Mouse (Mus musculus): ENCODE results near the gene Fsip1. TPM values are rescaled to one million over a fixed set of nuclear protein-coding genes. Genes with fewer than 3 reads are reported as not detected.
A peak's percentile ranks its signal among the peaks of the same experiment; 100 is the strongest.

The Fsip1 gene
- polyA plus RNA-seq, 1 experiment: 0.06 TPM

DNA sequence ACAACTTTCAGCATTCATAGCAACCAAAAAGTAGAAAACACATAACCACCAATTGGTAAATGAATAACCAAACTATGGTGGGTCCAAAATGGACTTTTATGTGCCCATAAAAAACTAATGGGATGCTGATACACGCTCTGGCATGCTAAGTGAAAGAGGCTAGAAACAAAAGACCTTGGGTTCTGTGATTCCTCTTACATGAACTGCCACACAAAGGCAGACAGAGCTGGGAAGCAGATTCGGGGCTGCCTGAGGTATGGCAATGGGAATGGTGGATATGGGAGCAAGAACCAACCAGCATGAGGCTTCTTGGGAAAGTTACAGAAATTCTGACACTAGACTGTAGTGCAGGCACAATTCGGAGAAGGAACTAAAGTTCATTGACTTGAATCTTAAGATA is 25.7 kb upstream of the Fsip1 start:
- TF ChIP-seq CTCF (IDR thresholded peaks at IDR 0.05; ENCODE audit: extremely low read depth, insufficient read depth, insufficient read length, insufficient replicate concordance) (no peak), POLR2A (IDR thresholded peaks at IDR 0.05; ENCODE audit: low read depth, low read length) (no peak)
- Histone ChIP-seq H3K4me1 (ENCODE audit: control insufficient read depth, insufficient read depth, insufficient read length) (no peaks in the 10 kb centered on the region), H3K27ac (ENCODE audit: insufficient read depth, low read length) (no peak overlapping the region), H3K4me3 (ENCODE audit: extremely low read depth, insufficient read depth, insufficient read length) (no peak overlapping the region), H3K36me3 (ENCODE audit: control insufficient read depth, insufficient read depth, low read length) (no peaks in the 10 kb centered on the region), H3K27me3 (ENCODE audit: control insufficient read depth, insufficient read depth, low read length) (no peaks in the 10 kb centered on the region)
- no peak for DNase-seq (ENCODE audit: low read depth in 1 of 2, low spot score in 2 of 2)
- 77% methylated on average over 3 of the region's 3 CpGs for WGBS

DNA sequence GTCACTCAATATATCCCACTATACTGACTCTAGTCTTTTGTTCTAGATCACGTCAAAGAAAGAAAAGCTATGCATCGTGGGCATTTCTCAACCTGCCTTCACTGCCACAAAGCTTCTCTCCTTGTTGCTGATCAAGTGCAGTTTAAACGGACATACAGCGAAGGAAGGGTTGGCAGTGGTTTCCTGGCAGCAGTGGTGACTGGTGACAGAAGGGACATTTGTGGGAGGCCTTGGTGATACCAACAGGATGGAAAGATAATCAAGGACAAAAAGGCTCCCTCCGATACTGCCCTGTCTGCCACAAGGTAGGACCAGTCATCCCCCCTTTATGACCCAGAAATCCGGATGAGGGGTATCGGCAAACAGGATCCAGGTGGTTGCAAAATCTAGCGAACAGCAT is 21.5 kb upstream of the Fsip1 start:
- no peak for TF ChIP-seq CTCF (IDR thresholded peaks at IDR 0.05; ENCODE audit: extremely low read depth, insufficient read depth, insufficient read length, insufficient replicate concordance)
- TF ChIP-seq POLR2A (IDR thresholded peaks at IDR 0.05; ENCODE audit: low read depth, low read length): no peak
- no peaks in the 10 kb centered on the region for H3K27me3 ChIP-seq (ENCODE audit: control insufficient read depth, insufficient read depth, low read length)
- H3K4me1 ChIP-seq (ENCODE audit: control insufficient read depth, insufficient read depth, insufficient read length): no peaks in the 10 kb centered on the region
- H3K36me3 ChIP-seq (ENCODE audit: control insufficient read depth, insufficient read depth, low read length): no peaks in the 10 kb centered on the region
- WGBS: 84% methylated on average over 8 of the region's 8 CpGs
- no peak for DNase-seq (ENCODE audit: low read depth in 1 of 2, low spot score in 2 of 2)
- H3K27ac ChIP-seq (ENCODE audit: insufficient read depth, low read length): no peak overlapping the region
- no peak overlapping the region for H3K4me3 ChIP-seq (ENCODE audit: extremely low read depth, insufficient read depth, insufficient read length)

GRCm38 (mm10) chr2:118271606-118272005 is 14.8 kb upstream of the Fsip1 start:
- no peak for TF ChIP-seq CTCF (IDR thresholded peaks at IDR 0.05; ENCODE audit: extremely low read depth, insufficient read depth, insufficient read length, insufficient replicate concordance)
- no peak for TF ChIP-seq POLR2A (IDR thresholded peaks at IDR 0.05; ENCODE audit: low read depth, low read length)
- DNase-seq (ENCODE audit: low read depth in 1 of 2, low spot score in 2 of 2): no peak
- H3K27me3 ChIP-seq (ENCODE audit: control insufficient read depth, insufficient read depth, low read length): no peaks in the 10 kb centered on the region
- H3K27ac ChIP-seq (ENCODE audit: insufficient read depth, low read length): no peak overlapping the region
- WGBS: 89% methylated on average over 10 of the region's 10 CpGs
- no peaks in the 10 kb centered on the region for H3K36me3 ChIP-seq (ENCODE audit: control insufficient read depth, insufficient read depth, low read length)
- no peaks in the 10 kb centered on the region; the same call in 1 of the 2 replicates for H3K4me1 ChIP-seq (ENCODE audit: control insufficient read depth, insufficient read depth, insufficient read length)
- no peak overlapping the region for H3K4me3 ChIP-seq (ENCODE audit: extremely low read depth, insufficient read depth, insufficient read length)

GRCm38 (mm10) chr2:118270213-118270612 is 13.4 kb upstream of the Fsip1 start:
- DNase-seq (ENCODE audit: low read depth in 1 of 2, low spot score in 2 of 2): no peak
- TF ChIP-seq CTCF (IDR thresholded peaks at IDR 0.05; ENCODE audit: extremely low read depth, insufficient read depth, insufficient read length, insufficient replicate concordance) (no peak), POLR2A (IDR thresholded peaks at IDR 0.05; ENCODE audit: low read depth, low read length) (no peak)
- Histone ChIP-seq H3K27me3 (ENCODE audit: control insufficient read depth, insufficient read depth, low read length) (no peaks in the 10 kb centered on the region), H3K36me3 (ENCODE audit: control insufficient read depth, insufficient read depth, low read length) (no peaks in the 10 kb centered on the region), H3K27ac (ENCODE audit: insufficient read depth, low read length) (no peak overlapping the region), H3K4me1 (ENCODE audit: control insufficient read depth, insufficient read depth, insufficient read length) (no peaks in the 10 kb centered on the region; the same call in 1 of the 2 replicates), H3K4me3 (ENCODE audit: extremely low read depth, insufficient read depth, insufficient read length) (no peak overlapping the region)
- 85% methylated on average over 14 of the region's 14 CpGs for WGBS

DNA sequence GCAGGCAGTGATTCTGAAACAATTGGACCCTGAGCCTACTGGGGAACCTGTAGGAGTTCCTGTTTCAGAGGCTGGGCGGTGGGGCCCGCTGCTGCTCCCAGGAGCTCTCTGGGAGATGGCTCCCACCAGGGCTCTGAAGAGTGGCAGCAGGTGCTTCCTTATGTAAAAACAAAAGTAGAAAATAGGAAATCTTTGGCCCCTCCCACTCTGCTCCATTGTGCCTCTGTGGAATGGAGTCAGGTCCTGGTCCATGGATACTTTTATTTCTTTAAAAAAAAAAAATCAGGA is 7.1 kb upstream of the Fsip1 start:
- Histone ChIP-seq H3K27ac (ENCODE audit: insufficient read depth, low read length) (peak overlapping the region; percentile 38), H3K36me3 (ENCODE audit: control insufficient read depth, insufficient read depth, low read length) (no peaks in the 10 kb centered on the region), H3K4me3 (ENCODE audit: extremely low read depth, insufficient read depth, insufficient read length) (no peak overlapping the region), H3K27me3 (ENCODE audit: control insufficient read depth, insufficient read depth, low read length) (no peaks in the 10 kb centered on the region), H3K4me1 (ENCODE audit: control insufficient read depth, insufficient read depth, insufficient read length) (no peaks in the 10 kb centered on the region; the same call in none of the 2 replicates)
- TF ChIP-seq POLR2A (IDR thresholded peaks at IDR 0.05; ENCODE audit: low read depth, low read length) (no peak), CTCF (IDR thresholded peaks at IDR 0.05; ENCODE audit: extremely low read depth, insufficient read depth, insufficient read length, insufficient replicate concordance) (no peak)
- DNase-seq (ENCODE audit: low read depth in 1 of 2, low spot score in 2 of 2): peak in 1 of 2 experiments; percentile 23
- 8% methylated on average over 2 of the region's 2 CpGs for WGBS

- Histone ChIP-seq H3K27me3 (ENCODE audit: control insufficient read depth, insufficient read depth, low read length) (no peaks in the 10 kb centered on the region), H3K4me3 (ENCODE audit: extremely low read depth, insufficient read depth, insufficient read length) (no peak overlapping the region; the same call in 1 of the 2 replicates), H3K27ac (ENCODE audit: insufficient read depth, low read length) (peak overlapping the region; percentile 61), H3K4me1 (ENCODE audit: control insufficient read depth, insufficient read depth, insufficient read length) (no peaks in the 10 kb centered on the region; the same call in none of the 2 replicates), H3K36me3 (ENCODE audit: control insufficient read depth, insufficient read depth, low read length) (no peaks in the 10 kb centered on the region)
- peak; percentile 56 to 80 for DNase-seq (ENCODE audit: low read depth in 1 of 2, low spot score in 2 of 2)
- TF ChIP-seq POLR2A (IDR thresholded peaks at IDR 0.05; ENCODE audit: low read depth, low read length) (no peak), CTCF (IDR thresholded peaks at IDR 0.05; ENCODE audit: extremely low read depth, insufficient read depth, insufficient read length, insufficient replicate concordance) (peak; percentile 52; the same call in 1 of the 2 replicates)
- WGBS: 7% methylated on average over 8 of the region's 8 CpGs
These were observed 6.6 kb upstream of the Fsip1 start for GRCm38 (mm10) chr2:118263151-118263913.

DNA sequence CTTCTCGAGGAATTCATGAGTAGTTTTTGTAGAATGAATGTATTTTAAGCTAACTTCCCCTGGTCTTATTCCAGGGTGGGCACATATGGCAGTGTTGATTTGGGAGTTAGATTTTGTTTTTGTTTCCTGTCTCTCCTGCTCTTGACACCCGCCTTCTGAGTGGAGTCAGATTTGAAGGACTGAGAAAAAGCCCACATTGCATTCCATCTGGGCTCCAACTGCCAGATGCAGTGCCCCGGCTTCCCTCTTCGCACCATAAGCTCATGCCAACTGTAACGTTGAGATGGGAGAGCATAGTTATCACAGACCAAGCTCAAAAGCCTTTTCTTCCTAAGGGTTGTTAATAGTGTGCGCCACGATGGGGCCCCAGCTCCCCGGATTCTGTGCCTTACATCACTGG is 5.9 kb upstream of the Fsip1 start:
- Histone ChIP-seq H3K27ac (ENCODE audit: insufficient read depth, low read length) (peak overlapping the region; percentile 61), H3K27me3 (ENCODE audit: control insufficient read depth, insufficient read depth, low read length) (no peaks in the 10 kb centered on the region), H3K36me3 (ENCODE audit: control insufficient read depth, insufficient read depth, low read length) (no peaks in the 10 kb centered on the region), H3K4me3 (ENCODE audit: extremely low read depth, insufficient read depth, insufficient read length) (no peak overlapping the region), H3K4me1 (ENCODE audit: control insufficient read depth, insufficient read depth, insufficient read length) (no peaks in the 10 kb centered on the region; the same call in none of the 2 replicates)
- 50% methylated on average over 8 of the region's 8 CpGs for WGBS
- TF ChIP-seq POLR2A (IDR thresholded peaks at IDR 0.05; ENCODE audit: low read depth, low read length) (no peak), CTCF (IDR thresholded peaks at IDR 0.05; ENCODE audit: extremely low read depth, insufficient read depth, insufficient read length, insufficient replicate concordance) (no peak)
- no peak for DNase-seq (ENCODE audit: low read depth in 1 of 2, low spot score in 2 of 2)
